Mouse (Mus musculus) intestine, embryonic 16.5 days (tissue): Measurements from ENCODE around the gene Gpr162. TPM values are rescaled to one million over a fixed set of nuclear protein-coding genes. Genes with fewer than 3 reads are reported as not detected.

Experiments
- ATAC-seq: fragments of 200-750 bp; cut with Nextera tagmentation; 2 replicates; pipeline ENCODE4 v1.8.0; 2017; ENCODE audit warnings: moderate TSS enrichment, moderate library complexity
- H3K27ac ChIP-seq: fragments of 300-500 bp; sonication (generic); 2 replicates; pipeline ENCODE4 v1.5.1; 2014; ENCODE audit warnings: mild to moderate bottlenecking, low read length
- H3K27me3 ChIP-seq: fragments of 300-500 bp; sonication (generic); replicated peaks from 2 replicates; pipeline ENCODE4 v1.6.1; 2014; ENCODE audit warnings: low read length, control low read depth, mixed read lengths; ENCODE audit not compliant: control insufficient read depth, insufficient read depth
- H3K36me3 ChIP-seq: fragments of 300-500 bp; sonication (generic); 2 replicates; pipeline ENCODE4 v1.6.1; 2014; ENCODE audit warnings: low read length, control low read depth; ENCODE audit not compliant: control insufficient read depth, insufficient read depth
- H3K4me1 ChIP-seq: fragments of 300-500 bp; sonication (generic); 2 replicates; pipeline ENCODE4 v1.6.1; 2014; ENCODE audit warnings: low read length, control low read depth, mixed read lengths; ENCODE audit not compliant: control insufficient read depth, insufficient read depth
- H3K4me2 ChIP-seq: fragments of 300-500 bp; sonication (generic); 2 replicates; pipeline ENCODE4 v1.6.1; 2014; ENCODE audit warnings: low read depth, low read length, control low read depth
- H3K4me3 ChIP-seq: fragments of 300-500 bp; sonication (generic); 2 replicates; pipeline ENCODE4 v1.5.1; 2014; ENCODE audit warnings: mild to moderate bottlenecking, low read length
- H3K9ac ChIP-seq: fragments of 300-500 bp; sonication (generic); 2 replicates; pipeline ENCODE4 v1.6.1; 2014; ENCODE audit warnings: low read depth, low read length
- H3K9me3 ChIP-seq: fragments of 300-500 bp; sonication (generic); 2 replicates; pipeline ENCODE4 v1.6.1; 2016; ENCODE audit warnings: low read length, control low read depth; ENCODE audit not compliant: control insufficient read depth
- WGBS: fragments of 180-500 bp; shearing (Covaris S2); extraction: QIAGEN DNeasy Blood & Tissue Kit; methylation state at CpG from one replicate; pipeline ENCODE4 v1.1.7; 2014; 5-methylcytosine and 5-hydroxymethylcytosine counted together
- polyA plus RNA-seq: library from polyadenylated mRNA; unstranded; fragments of >200 nt; fragmentation: Nextera tagmentation; extraction: Ambion mirVana; gene quantifications from 2 replicates; pipeline ENCODE4 v1.2.1, GENCODE M21; 2015

The Gpr162 gene
- polyA plus RNA-seq, 1 experiment from 2014 or later: 0.77 TPM

- H3K9me3 ChIP-seq: no peaks in the 10 kb centered on the region
- H3K36me3 ChIP-seq: peaks cover 29% of the 10 kb centered on the region
Measured at GRCm38 (mm10) chr6:124816611-124817010, 47.2 kb downstream of the Gpr162 start.

GRCm38 (mm10) chr6:124814858-124815774 is 48.7 kb downstream of the Gpr162 start:
- H3K4me3 ChIP-seq: no peak overlapping the region; the same call in 1 of the 2 replicates
- peak overlapping the region; percentile 31; the same call in 1 of the 2 replicates for H3K27ac ChIP-seq
- no peak for ATAC-seq
- H3K9ac ChIP-seq: 0 out of 2 replicates have a peak overlapping the region, but pooled peaks have one; percentile 40
- H3K4me1 ChIP-seq: peaks cover 27% of the 10 kb centered on the region
- H3K9me3 ChIP-seq: no peaks in the 10 kb centered on the region
- peak overlapping the region; percentile 63; the same call in 1 of the 2 replicates for H3K4me2 ChIP-seq
- 58% methylated on average over 9 of the region's 9 CpGs for WGBS
- H3K36me3 ChIP-seq: peaks cover 25% of the 10 kb centered on the region
- H3K27me3 ChIP-seq: no peaks in the 10 kb centered on the region

More at GRCm38 (mm10) chr6:124816611-124817010, 47.2 kb downstream of the Gpr162 start:
- no peak for ATAC-seq
- WGBS: 83% methylated on average over 4 of the region's 4 CpGs
- Histone ChIP-seq H3K4me2 (no peak overlapping the region), H3K9ac (no peak overlapping the region), H3K4me3 (no peak overlapping the region), H3K27me3 (no peaks in the 10 kb centered on the region), H3K4me1 (peaks cover 22% of the 10 kb centered on the region), H3K27ac (no peak overlapping the region)

- H3K4me3 ChIP-seq: peak overlapping the region; percentile 79
- peak overlapping the region; percentile 94 for H3K9ac ChIP-seq
- H3K9me3 ChIP-seq: no peaks in the 10 kb centered on the region
- peak overlapping the region; percentile 97 for H3K27ac ChIP-seq
- WGBS: 31% methylated on average over 8 of the region's 8 CpGs
- ATAC-seq: peak; percentile 34
- peaks cover 18% of the 10 kb centered on the region for H3K36me3 ChIP-seq
- no peaks in the 10 kb centered on the region for H3K27me3 ChIP-seq
- H3K4me2 ChIP-seq: peak overlapping the region; percentile 63
- H3K4me1 ChIP-seq: peaks cover 33% of the 10 kb centered on the region
Measured at GRCm38 (mm10) chr6:124814448-124814847, 49.3 kb downstream of the Gpr162 start.

GRCm38 (mm10) chr6:124813933-124814332 is 49.9 kb downstream of the Gpr162 start, which contains the start of gene Tpi1:
TSS of gene Tpi1 (minus strand) at chr6:124814296.
- WGBS: under 1% methylated on average over 22 of the region's 22 CpGs
- ATAC-seq: peak; percentile 87
- H3K9ac ChIP-seq: peak within 1 kb of the TSS; percentile 94
- peak within 1 kb of the TSS; percentile 63 for H3K4me2 ChIP-seq
- H3K9me3 ChIP-seq: no peaks in the 10 kb centered on the region
- peaks cover 33% of the 10 kb centered on the region for H3K4me1 ChIP-seq
- H3K27ac ChIP-seq: peak within 1 kb of the TSS; percentile 97
- H3K27me3 ChIP-seq: no peaks in the 10 kb centered on the region
- H3K4me3 ChIP-seq: peak within 1 kb of the TSS; percentile 79
- peaks cover 14% of the 10 kb centered on the region; the same call in 1 of the 2 replicates for H3K36me3 ChIP-seq

- peak overlapping the region; percentile 79 for H3K4me3 ChIP-seq
- H3K27ac ChIP-seq: peak overlapping the region; percentile 97
- peaks cover 14% of the 10 kb centered on the region; the same call in 1 of the 2 replicates for H3K36me3 ChIP-seq
- ATAC-seq: peak; percentile 60
- peak overlapping the region; percentile 63 for H3K4me2 ChIP-seq
- H3K4me1 ChIP-seq: peaks cover 33% of the 10 kb centered on the region
- H3K9ac ChIP-seq: peak overlapping the region; percentile 94
- WGBS: under 1% methylated on average over 18 of the region's 18 CpGs
- H3K9me3 ChIP-seq: no peaks in the 10 kb centered on the region
- H3K27me3 ChIP-seq: no peaks in the 10 kb centered on the region
Measured at GRCm38 (mm10) chr6:124813496-124813895, 50.3 kb downstream of the Gpr162 start.

GRCm38 (mm10) chr6:124812848-124813247 is 50.9 kb downstream of the Gpr162 start:
- Histone ChIP-seq H3K27me3 (no peaks in the 10 kb centered on the region), H3K9ac (peak overlapping the region; percentile 94), H3K4me2 (peak overlapping the region; percentile 63), H3K4me3 (peak overlapping the region; percentile 79), H3K36me3 (peaks cover 14% of the 10 kb centered on the region; the same call in 1 of the 2 replicates), H3K4me1 (peaks cover 35% of the 10 kb centered on the region), H3K27ac (peak overlapping the region; percentile 97), H3K9me3 (no peaks in the 10 kb centered on the region)
- no peak for ATAC-seq
- WGBS: 14% methylated on average over 9 of the region's 9 CpGs

GRCm38 (mm10) chr6:124811701-124812560 is 51.9 kb downstream of the Gpr162 start:
- 67% methylated on average over 24 of the region's 24 CpGs for WGBS
- H3K27ac ChIP-seq: peak overlapping the region; percentile 97

GRCm38 (mm10) chr6:124811403-124811665 is 52.4 kb downstream of the Gpr162 start:
- H3K4me1 ChIP-seq: peaks cover 45% of the 10 kb centered on the region
- ATAC-seq: no peak
- H3K4me3 ChIP-seq: no peak overlapping the region
- 77% methylated on average over 4 of the region's 4 CpGs for WGBS
- H3K9ac ChIP-seq: 0 out of 2 replicates have a peak overlapping the region, but pooled peaks have one; percentile 27
- H3K4me2 ChIP-seq: no peak overlapping the region
- H3K36me3 ChIP-seq: peaks cover 3% of the 10 kb centered on the region; the same call in 1 of the 2 replicates
- H3K27ac ChIP-seq: no peak overlapping the region
- no peaks in the 10 kb centered on the region for H3K27me3 ChIP-seq
- H3K9me3 ChIP-seq: no peaks in the 10 kb centered on the region

More at GRCm38 (mm10) chr6:124811701-124812560, 51.9 kb downstream of the Gpr162 start:
- H3K4me2 ChIP-seq: peak overlapping the region; percentile 63
- H3K4me3 ChIP-seq: peak overlapping the region; percentile 79
- ATAC-seq: no peak
- H3K4me1 ChIP-seq: peaks cover 40% of the 10 kb centered on the region
- peaks cover 8% of the 10 kb centered on the region; the same call in 1 of the 2 replicates for H3K36me3 ChIP-seq
- H3K27me3 ChIP-seq: no peaks in the 10 kb centered on the region
- no peaks in the 10 kb centered on the region for H3K9me3 ChIP-seq
- peak overlapping the region; percentile 94 for H3K9ac ChIP-seq
